21 mouse cellular contexts compared by ENCODE assay signal in the genomic region with DNA sequence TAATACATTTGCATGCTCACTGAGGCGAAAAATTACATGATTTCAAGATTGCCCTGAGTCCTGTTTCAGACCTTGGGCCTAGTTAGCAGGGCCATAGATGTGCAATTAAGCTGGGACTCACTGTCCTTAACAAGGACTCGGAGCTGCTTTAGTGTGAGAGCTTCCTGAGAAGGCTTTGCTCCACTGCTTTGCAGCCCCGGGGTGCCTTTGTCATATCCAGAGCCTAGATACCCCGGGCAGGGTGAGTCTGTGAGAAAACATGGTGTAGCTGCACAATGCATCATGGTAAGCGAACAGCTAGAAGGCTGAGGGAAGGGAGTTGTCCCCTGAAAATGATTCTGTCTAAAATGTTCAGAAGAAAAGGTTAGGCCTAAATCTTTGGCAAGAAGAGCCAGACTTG.
"Had no signal": no experiment of that assay in that cellular context is flagged by ENCODE, and none has a peak within 500 bp of the region (broad histone marks: within the 10 kb centered on the region; RNA-seq: fewer than 3 reads in every experiment).

No protein-coding gene starts in this region.

- H3K27ac ChIP-seq: kidney, postnatal 0 days; limb, embryonic 12.5 days; limb, embryonic 15.5 days; liver, embryonic 14.5 days; midbrain, embryonic 10.5 days; midbrain, embryonic 13.5 days; neural tube, embryonic 12.5 days; neural tube, embryonic 15.5 days; stomach, postnatal 0 days had no signal

- ATAC-seq: liver, postnatal 0 days; lung, postnatal 0 days; midbrain, embryonic 13.5 days had no signal

- H3K4me2 ChIP-seq: limb, embryonic 12.5 days; limb, embryonic 15.5 days; liver, embryonic 11.5 days; lung, embryonic 14.5 days; midbrain, embryonic 13.5 days; neural tube, embryonic 12.5 days; neural tube, embryonic 15.5 days had no signal

- H3K36me3 ChIP-seq: limb, embryonic 12.5 days; limb, embryonic 15.5 days; midbrain, embryonic 10.5 days; midbrain, embryonic 13.5 days; neural tube, embryonic 12.5 days; neural tube, embryonic 15.5 days had no signal

- DNase-seq: kidney, adult 18-20 months; kidney, postnatal 25 days; left cerebral cortex, postnatal 4 days; liver, postnatal 0 days; lung, embryonic 14.5 days; right cerebral cortex, postnatal 14 days; right cerebral cortex, postnatal 4 days; thymus, adult 18-20 months; thymus, postnatal 36 days had no signal

- H3K9ac ChIP-seq: limb, embryonic 12.5 days; limb, embryonic 15.5 days; liver, embryonic 14.5 days; liver, postnatal 0 days; lung, embryonic 14.5 days; midbrain, embryonic 13.5 days; neural tube, embryonic 12.5 days; neural tube, embryonic 15.5 days had no signal

- H3K27me3 ChIP-seq: limb, embryonic 15.5 days; midbrain, embryonic 13.5 days; neural tube, embryonic 12.5 days; neural tube, embryonic 15.5 days had no signal

- H3K4me1 ChIP-seq: limb, embryonic 15.5 days; midbrain, embryonic 13.5 days; neural tube, embryonic 12.5 days had no signal

- H3K4me3 ChIP-seq: limb, embryonic 12.5 days; limb, embryonic 15.5 days; megakaryocyte, embryonic 14.5 days; midbrain, embryonic 10.5 days; midbrain, embryonic 13.5 days; neural tube, embryonic 12.5 days; neural tube, embryonic 15.5 days had no signal

- H3K9me3 ChIP-seq: limb, embryonic 12.5 days; limb, embryonic 15.5 days; midbrain, embryonic 10.5 days; midbrain, embryonic 13.5 days; neural tube, embryonic 12.5 days; neural tube, embryonic 15.5 days had no signal
